Mouse (Mus musculus) CH12F3 (cell line): ENCODE results near the gene Sesn3.

Experiments used
- in situ Hi-C: fragments of 300-500 bp; cut with MboI; formaldehyde crosslinking; loops from 2 replicates; pipeline ENCODE4 v1.14.3; 2020; ENCODE audit warnings: low sequenced_read_pairs

Gene Sesn3

DNA sequence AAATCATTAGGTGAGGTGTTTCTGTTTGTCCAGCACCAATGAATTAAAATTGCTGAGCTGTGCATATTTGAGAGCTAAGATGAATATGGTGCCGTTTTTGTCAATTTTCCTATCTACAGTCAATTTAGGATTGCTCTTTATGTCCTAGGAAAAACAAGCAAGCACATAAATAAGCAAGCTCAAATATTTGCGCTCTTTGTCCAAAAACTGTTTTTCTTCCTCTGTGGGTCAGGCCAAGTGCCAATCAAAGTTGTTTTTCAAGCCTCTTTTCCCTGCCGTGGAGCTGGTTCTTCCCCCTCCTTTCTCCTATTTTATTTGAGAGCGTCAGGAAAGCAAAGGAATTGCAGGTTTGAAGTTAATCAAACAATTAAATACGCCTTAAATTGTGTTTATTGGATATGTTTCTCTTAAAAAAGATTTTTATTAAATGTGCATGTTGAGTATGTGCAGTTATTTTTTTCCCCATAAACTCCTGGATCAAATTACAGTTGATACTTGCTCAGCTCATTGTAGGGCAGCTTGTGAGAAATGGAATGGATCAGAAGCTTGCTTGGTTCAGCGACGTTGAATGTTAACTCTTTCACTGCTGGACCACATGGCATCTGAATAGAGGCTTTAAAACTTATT lies 2.6 kb downstream of the Sesn3 start:
- in situ Hi-C loops = no loop called here

DNA sequence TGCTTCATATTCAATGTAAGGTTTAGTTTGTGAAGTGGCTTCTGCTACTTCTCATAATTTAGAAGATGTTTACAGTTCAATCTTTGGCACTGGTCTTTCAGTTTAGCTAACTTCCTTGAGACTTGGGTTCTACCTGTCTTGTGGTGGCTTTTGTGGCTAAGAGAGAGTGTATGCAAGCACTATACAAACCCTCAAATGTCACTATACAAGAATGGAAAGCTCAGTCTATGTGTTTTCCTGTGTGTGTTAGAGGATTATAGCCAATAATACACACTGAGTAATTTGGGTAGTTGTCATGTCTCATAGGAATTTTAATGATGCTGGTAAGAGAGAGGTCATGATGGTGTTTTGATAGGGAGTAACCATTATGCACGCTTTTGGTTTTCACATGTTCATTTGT lies 5.8 kb downstream of the Sesn3 start:
- in situ Hi-C loops = no loop called here

- in situ Hi-C loops = no loop called here
Measured at GRCm38 (mm10) chr9:14285036-14285435, 10.2 kb downstream of the Sesn3 start.

- in situ Hi-C loops = no loop called here
Measured at GRCm38 (mm10) chr9:14287234-14287633, 12.4 kb downstream of the Sesn3 start.

- in situ Hi-C loops = no loop called here
Measured at GRCm38 (mm10) chr9:14288500-14288899, 13.6 kb downstream of the Sesn3 start.

DNA sequence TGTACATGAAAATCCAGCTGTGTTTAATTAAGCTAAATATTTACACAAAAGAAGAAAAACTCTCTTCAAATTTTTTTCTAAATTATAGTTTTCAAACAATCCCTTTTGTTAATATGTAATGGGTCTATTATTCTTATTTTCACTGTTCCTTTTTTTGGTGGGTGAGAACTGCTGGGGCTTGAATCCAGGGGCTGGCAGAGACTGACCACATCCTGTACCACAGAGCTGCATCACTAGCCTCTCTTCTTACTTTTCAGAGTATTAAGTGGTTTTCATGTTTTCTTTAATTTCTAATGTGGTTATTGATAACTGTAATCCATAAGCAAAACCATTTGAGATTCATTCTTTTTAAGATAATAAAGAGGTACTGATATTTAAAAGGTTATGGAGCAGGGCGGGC lies 19.0 kb downstream of the Sesn3 start:
- in situ Hi-C loops = no loop called here

GRCm38 (mm10) chr9:14295680-14296440 lies 21.0 kb downstream of the Sesn3 start:
- in situ Hi-C loops = no loop called here

- in situ Hi-C loops = no loop called here
Measured at GRCm38 (mm10) chr9:14297204-14297603, 22.3 kb downstream of the Sesn3 start.

- in situ Hi-C loops = no loop called here
Measured at GRCm38 (mm10) chr9:14299819-14300218, 25.0 kb downstream of the Sesn3 start.

GRCm38 (mm10) chr9:14300795-14301194 lies 25.9 kb downstream of the Sesn3 start:
- in situ Hi-C loops = no loop called here

DNA sequence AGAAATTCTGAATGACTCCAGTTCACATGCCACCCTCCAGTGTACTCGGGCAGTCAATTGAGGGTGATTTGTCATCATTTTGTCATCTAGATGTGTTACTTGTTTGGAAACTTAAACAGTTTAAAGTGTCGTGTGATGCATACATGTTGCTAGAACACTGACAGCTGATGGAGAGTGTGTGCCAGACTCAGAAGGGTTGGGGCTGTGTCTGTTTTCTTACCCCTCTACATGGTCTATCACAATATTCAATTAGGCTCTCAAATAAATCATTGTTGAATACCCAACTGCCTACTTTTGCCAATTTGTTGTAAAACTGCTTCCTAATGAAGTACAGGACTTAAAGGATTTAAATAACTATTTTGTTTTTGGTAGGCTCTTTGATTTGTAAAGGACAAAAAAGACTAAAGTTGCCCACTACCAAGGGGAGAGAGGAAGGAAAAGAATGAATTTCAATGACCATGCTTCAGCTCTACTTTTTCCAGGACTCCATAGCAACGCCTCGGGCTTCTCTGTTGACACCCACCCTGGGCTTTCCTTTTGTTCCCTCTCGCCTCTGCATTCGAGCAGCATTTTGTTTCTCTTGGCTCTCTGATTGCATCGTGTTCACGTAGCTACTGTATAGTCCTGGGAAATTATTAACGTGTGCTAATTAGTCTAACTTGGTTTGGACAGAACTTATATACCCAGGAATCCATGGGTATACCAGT lies 29.5 kb downstream of the Sesn3 start:
- in situ Hi-C loops = no loop called here

- in situ Hi-C loops = no loop called here
Measured at GRCm38 (mm10) chr9:14307341-14307740, 32.5 kb downstream of the Sesn3 start.

DNA sequence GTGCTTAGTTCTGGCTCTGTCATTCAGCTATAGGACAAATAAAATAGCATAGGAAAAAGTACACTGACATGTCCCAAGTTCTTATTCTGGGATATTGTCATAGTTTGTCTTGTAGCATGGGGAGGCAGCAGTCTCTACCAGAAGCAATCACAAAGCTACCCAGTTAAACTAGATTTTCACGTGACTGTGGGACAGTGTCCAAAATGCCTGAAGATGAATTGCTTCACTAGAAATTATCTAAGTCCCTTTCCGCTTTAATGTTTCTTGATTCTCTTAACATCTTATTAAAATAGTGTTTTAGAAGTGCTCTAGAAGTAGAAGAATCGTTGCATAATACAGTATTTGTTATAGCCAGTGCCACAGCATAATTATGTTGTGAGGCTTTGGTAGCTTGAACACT lies 39.1 kb downstream of the Sesn3 start:
- in situ Hi-C loops = no loop called here

- in situ Hi-C loops = no loop called here
Measured at GRCm38 (mm10) chr9:14314477-14314876, 39.6 kb downstream of the Sesn3 start.

GRCm38 (mm10) chr9:14316618-14317017 lies 41.8 kb downstream of the Sesn3 start:
- in situ Hi-C loops = no loop called here

- in situ Hi-C loops = no loop called here
Measured at GRCm38 (mm10) chr9:14335829-14336228, 61.0 kb downstream of the Sesn3 start.

DNA sequence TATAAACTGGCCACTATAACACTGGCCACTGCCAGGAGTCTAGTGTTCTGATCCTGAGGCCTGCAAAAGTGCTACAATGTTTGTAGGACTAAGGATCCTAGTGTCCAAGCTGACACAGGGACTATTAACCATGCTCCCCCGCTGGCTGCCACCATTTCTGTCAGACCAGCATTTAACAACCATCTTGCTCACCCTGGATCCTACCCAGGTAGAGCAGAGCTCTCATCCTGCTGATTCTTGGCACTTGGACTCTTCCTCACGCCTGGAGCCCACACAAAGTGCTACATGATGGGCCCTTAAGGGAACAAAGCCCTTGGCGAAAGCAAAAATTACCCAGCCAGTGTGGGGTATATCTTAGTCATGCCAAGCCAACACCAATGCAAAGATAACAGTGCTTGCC lies 62.0 kb downstream of the Sesn3 start:
- in situ Hi-C loops = no loop called here

GRCm38 (mm10) chr9:14338701-14339100 lies 63.8 kb downstream of the Sesn3 start:
- in situ Hi-C loops = no loop called here

- in situ Hi-C loops = no loop called here
Measured at GRCm38 (mm10) chr9:14342041-14342668, 67.3 kb downstream of the Sesn3 start.

DNA sequence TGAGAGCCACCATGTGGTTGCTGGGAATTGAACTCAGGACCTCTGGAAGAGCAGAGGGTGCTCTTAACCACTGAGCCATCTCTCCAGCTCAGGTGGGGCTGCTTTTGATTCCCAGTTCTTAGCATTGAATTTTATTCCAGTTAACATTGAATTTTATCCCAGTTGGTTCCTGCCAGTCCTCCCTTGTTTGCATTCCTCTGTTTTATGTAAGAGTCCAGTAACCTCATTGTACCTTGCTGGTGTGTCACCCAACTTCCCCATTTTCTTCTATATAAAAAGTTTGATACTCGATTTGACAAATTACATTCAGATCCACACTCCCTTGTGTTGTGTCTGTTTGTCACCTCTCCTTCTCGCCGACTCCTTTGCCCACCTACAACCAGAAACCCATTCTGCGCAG lies 71.0 kb downstream of the Sesn3 start:
- in situ Hi-C loops = loop anchor here (5.0 kb wide), 1 partner anchor 459 kb away; no protein-coding TSS in a partner anchor

DNA sequence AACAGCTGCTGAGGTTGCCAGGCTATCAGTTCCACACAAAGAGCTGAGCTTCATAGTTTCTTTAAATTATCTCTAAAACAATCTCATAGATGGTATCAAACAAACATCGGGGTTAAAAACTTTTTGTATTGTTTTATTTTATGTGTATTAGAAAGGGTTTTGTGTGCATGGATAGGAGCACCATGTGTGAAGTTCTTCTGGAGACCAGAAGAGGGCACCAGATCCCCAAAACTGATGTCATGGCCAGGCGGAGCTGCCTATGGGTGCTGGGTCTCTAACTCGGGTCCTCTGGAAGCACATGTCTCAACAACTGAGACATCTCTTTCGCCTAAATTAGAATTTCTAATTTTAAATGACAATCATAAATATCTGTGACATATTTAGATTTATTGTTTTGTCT lies 73.5 kb downstream of the Sesn3 start:
- in situ Hi-C loops = loop anchor here (5.0 kb wide), 1 partner anchor 461 kb away; no protein-coding TSS in a partner anchor
